Mouse (Mus musculus): ENCODE data around the gene Tlcd2.

Gene Tlcd2

GRCm38 (mm10) chr11:75460844-75461742 lies at the start of gene Tlcd2:
TSS of gene Tlcd2 (plus strand) at chr11:75461715.
- DNase-seq: peak; percentile 94 to 99

GRCm38 (mm10) chr11:75415096-75415495 lies 46.4 kb upstream of the Tlcd2 start:
- DNase-seq: peak in 1 of 2 experiments; percentile 16

- DNase-seq: peak in 1 of 2 experiments; percentile 28
These were observed 45.5 kb upstream of the Tlcd2 start for GRCm38 (mm10) chr11:75415994-75416393.

- DNase-seq: no peak
These were observed 41.5 kb upstream of the Tlcd2 start for GRCm38 (mm10) chr11:75420037-75420436.

- no peak for DNase-seq
These were observed 40.6 kb upstream of the Tlcd2 start for GRCm38 (mm10) chr11:75420810-75421374.

GRCm38 (mm10) chr11:75421375-75422012 lies 40.0 kb upstream of the Tlcd2 start:
- DNase-seq: no peak

- no peak for DNase-seq
These were observed 39.3 kb upstream of the Tlcd2 start, which contains the start of gene Serpinf1 for GRCm38 (mm10) chr11:75422013-75422792. TSS of gene Serpinf1 (minus strand) at chr11:75422701.

GRCm38 (mm10) chr11:75423091-75423490 lies 38.4 kb upstream of the Tlcd2 start:
- DNase-seq: no peak

GRCm38 (mm10) chr11:75424033-75424432 lies 37.5 kb upstream of the Tlcd2 start:
- no peak for DNase-seq

GRCm38 (mm10) chr11:75424459-75424858 lies 37.1 kb upstream of the Tlcd2 start:
- no peak for DNase-seq

GRCm38 (mm10) chr11:75429019-75429705 lies 32.4 kb upstream of the Tlcd2 start:
- peak; percentile 44 to 53 for DNase-seq

GRCm38 (mm10) chr11:75431307-75431706 lies 30.2 kb upstream of the Tlcd2 start:
- no peak for DNase-seq

- no peak for DNase-seq
These were observed 27.4 kb upstream of the Tlcd2 start for GRCm38 (mm10) chr11:75434138-75434537.

- no peak for DNase-seq
These were observed 23.3 kb upstream of the Tlcd2 start for GRCm38 (mm10) chr11:75438194-75438593.

GRCm38 (mm10) chr11:75438804-75439203 lies 22.7 kb upstream of the Tlcd2 start:
- DNase-seq: no peak

GRCm38 (mm10) chr11:75439363-75439762 lies 22.2 kb upstream of the Tlcd2 start, which contains the start of gene Serpinf2:
TSS of gene Serpinf2 (minus strand) at chr11:75439591.
- DNase-seq: no peak

GRCm38 (mm10) chr11:75439951-75440350 lies 21.6 kb upstream of the Tlcd2 start:
- DNase-seq: no peak

- DNase-seq: no peak
These were observed 20.5 kb upstream of the Tlcd2 start for GRCm38 (mm10) chr11:75441034-75441433.

GRCm38 (mm10) chr11:75441601-75442000 lies 19.9 kb upstream of the Tlcd2 start:
- no peak for DNase-seq

- no peak for DNase-seq
These were observed 17.8 kb upstream of the Tlcd2 start for GRCm38 (mm10) chr11:75443711-75444110.

GRCm38 (mm10) chr11:75448575-75448974 lies 12.9 kb upstream of the Tlcd2 start:
- no peak for DNase-seq

GRCm38 (mm10) chr11:75449695-75450094 lies 11.8 kb upstream of the Tlcd2 start:
- DNase-seq: no peak

Measured in spleen, adult 18-20 months (tissue).